Mouse (Mus musculus): ENCODE measurements around the gene Npl. TPM values are rescaled to one million over a fixed set of nuclear protein-coding genes. Genes with fewer than 3 reads are reported as not detected.

The Npl gene
- 6.7 and 7.8 TPM in 2 replicates for polyA plus RNA-seq (2016; fragmentation: Nextera tagmentation; extraction: Ambion mirVana)

DNA sequence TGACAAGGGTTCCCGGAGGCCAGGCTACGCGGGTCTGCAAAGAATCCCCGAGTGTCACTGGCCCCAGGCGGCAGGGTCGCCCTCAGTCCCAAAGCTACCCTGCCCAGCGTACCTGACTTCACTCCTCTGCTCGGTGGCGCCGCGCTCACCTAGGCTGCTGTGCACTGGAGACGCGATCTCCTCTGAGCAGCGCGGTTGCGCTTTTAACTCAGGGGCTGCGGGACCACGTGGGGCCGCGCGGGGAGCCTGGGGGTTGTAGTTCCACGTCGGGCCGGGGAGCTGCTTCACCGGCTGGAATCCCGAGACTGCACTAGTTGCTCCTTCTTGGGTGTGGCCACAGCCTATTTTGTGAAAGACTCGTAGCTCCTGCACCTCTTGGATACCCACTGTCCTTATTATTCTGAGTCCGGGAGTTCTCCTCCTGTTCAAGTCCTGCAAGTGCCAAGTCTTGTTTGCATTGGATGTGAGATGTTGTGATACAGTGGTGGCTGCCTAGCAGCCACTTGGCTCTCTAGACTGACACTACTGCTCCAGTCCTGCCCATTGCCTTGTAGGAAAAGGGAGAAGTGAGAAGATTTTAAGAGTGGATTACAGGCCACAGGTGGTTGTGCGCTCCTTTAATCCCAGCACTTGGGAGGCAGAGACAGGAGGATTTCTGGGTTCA is at the start of gene Npl:
Gene Npl, minus strand, starts transcription at position 510 of the 664 bp plus-strand sequence.
- Histone ChIP-seq H3K27me3 (replicated peaks; ENCODE audit: low read depth, poor library complexity, severe bottlenecking) (peaks cover 29% of the 10 kb centered on the region), H3K4me1 (peaks cover 7% of the 10 kb centered on the region; the same call in 1 of the 2 replicates), H3K36me3 (replicated peaks) (no peaks in the 10 kb centered on the region), H3K27ac (replicated peaks) (peak within 1 kb of the TSS; percentile 69), H3K4me3 (peak within 1 kb of the TSS; percentile 68), H3K9me3 (no peaks in the 10 kb centered on the region)
- WGBS: 6% methylated on average over 29 of the region's 29 CpGs
- DNase-seq (ENCODE audit: low spot score): peak; percentile 83

DNA sequence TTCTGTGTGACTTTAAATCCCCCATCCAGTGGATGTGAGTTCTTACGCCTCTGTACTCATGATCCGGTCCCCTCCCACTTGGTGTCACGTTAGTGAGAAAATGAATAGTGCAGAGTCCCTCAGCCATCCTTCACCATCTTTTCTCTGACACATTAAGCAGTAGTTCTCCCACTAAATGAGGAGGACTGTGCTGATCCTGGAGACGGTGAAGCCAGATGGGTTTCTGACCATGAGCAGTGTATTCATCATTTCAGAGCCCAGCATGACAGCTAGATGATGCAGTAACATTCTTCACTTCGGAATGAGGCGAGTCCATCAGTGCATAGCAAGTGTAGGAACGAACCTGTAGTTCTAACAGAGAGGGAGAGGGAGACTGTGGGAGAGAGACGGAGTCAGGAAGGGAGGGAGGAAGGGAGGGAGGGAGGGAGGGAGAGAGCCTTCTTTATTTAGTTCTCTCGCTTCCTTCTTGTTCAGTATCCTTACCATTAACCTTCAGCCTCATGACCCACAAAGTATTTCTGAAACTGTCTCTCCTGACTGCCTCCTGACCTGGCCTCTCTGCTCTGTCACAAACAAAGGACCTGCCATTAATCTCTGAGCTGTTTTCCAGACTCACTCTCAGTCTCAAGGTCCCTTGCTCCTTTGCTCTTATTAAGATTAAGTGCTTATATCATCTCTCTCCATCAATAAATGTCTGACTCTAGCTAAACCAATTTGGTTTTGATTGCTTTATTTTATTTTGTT is 49.6 kb upstream of the Npl start:
- 58% methylated on average over 9 of the region's 9 CpGs for WGBS
- Histone ChIP-seq H3K4me1 (peaks cover 16% of the 10 kb centered on the region), H3K36me3 (replicated peaks) (no peaks in the 10 kb centered on the region), H3K4me3 (no peak overlapping the region), H3K9me3 (no peaks in the 10 kb centered on the region), H3K27ac (replicated peaks) (0 out of 2 replicates have a peak overlapping the region, but pooled peaks have one; percentile 54), H3K27me3 (replicated peaks; ENCODE audit: low read depth, poor library complexity, severe bottlenecking) (no peaks in the 10 kb centered on the region)
- DNase-seq (ENCODE audit: low spot score): no peak

DNA sequence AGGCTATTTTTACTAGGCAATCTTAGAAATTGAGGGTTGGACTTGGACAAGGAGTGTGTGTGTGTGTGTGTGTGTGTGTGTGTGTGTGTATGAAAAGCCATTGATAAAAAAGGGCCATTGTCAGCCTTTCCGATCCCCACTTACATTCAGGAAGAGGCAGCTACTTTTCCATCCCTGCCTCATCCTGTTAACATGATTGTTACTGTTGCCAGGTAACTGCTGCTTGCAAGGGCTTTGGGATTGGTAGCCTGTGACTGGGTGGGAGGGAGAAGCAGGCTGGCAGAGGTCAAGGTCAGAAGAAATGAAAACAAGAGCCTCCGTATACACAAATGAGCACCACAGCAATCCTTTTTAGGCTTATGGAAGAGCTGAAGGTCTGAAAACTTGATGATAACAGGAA is 48.9 kb upstream of the Npl start:
- 12% methylated on average over 2 of the region's 2 CpGs for WGBS
- no peaks in the 10 kb centered on the region for H3K36me3 ChIP-seq (replicated peaks)

GRCm38 (mm10) chr1:153593678-153594077 is 43.8 kb upstream of the Npl start:
- no peak for DNase-seq (ENCODE audit: low spot score)
- WGBS: 69% methylated on average over 2 of the region's 2 CpGs

More for the DNA sequence above, 48.9 kb upstream of the Npl start:
- Histone ChIP-seq H3K27me3 (replicated peaks; ENCODE audit: low read depth, poor library complexity, severe bottlenecking) (no peaks in the 10 kb centered on the region), H3K9me3 (no peaks in the 10 kb centered on the region), H3K27ac (replicated peaks) (peak overlapping the region; percentile 57), H3K4me3 (no peak overlapping the region), H3K4me1 (peaks cover 16% of the 10 kb centered on the region)
- DNase-seq (ENCODE audit: low spot score): peak; percentile 70

GRCm38 (mm10) chr1:153590176-153590734 is 40.4 kb upstream of the Npl start:
- 0 out of 2 replicates have a peak, but pooled peaks cover 2% of the 10 kb centered on the region for H3K27me3 ChIP-seq (replicated peaks; ENCODE audit: low read depth, poor library complexity, severe bottlenecking)
- H3K4me1 ChIP-seq: 0 out of 2 replicates have a peak, but pooled peaks cover 2% of the 10 kb centered on the region
- no peak overlapping the region for H3K27ac ChIP-seq (replicated peaks)
- no peaks in the 10 kb centered on the region for H3K9me3 ChIP-seq
- no peak for DNase-seq (ENCODE audit: low spot score)
- no peaks in the 10 kb centered on the region for H3K36me3 ChIP-seq (replicated peaks)
- H3K4me3 ChIP-seq: no peak overlapping the region
- 65% methylated on average over 2 of the region's 2 CpGs for WGBS

More at GRCm38 (mm10) chr1:153593678-153594077, 43.8 kb upstream of the Npl start:
- Histone ChIP-seq H3K36me3 (replicated peaks) (no peaks in the 10 kb centered on the region), H3K27ac (replicated peaks) (no peak overlapping the region), H3K27me3 (replicated peaks; ENCODE audit: low read depth, poor library complexity, severe bottlenecking) (0 out of 2 replicates have a peak, but pooled peaks cover 2% of the 10 kb centered on the region), H3K4me1 (peaks cover 6% of the 10 kb centered on the region), H3K9me3 (no peaks in the 10 kb centered on the region), H3K4me3 (no peak overlapping the region)

DNA sequence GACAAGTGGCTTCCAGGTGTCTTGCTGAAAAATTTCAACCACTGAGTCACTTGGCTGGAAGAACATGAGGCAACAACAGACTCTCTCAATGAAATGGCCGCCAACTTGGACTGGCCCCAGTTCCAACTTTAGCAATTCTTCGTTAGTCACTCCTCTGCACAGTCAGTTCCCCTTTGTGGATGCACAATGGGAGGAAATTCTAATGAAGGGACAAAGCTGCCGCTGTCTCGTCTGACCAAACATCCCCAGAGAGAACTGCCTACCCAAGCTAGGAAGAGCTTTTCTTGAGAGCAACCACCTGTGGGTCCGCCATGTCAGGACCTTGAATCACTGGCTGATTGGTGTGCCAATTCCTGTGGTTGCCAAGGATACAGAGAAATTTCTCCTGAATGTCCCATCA is 38.1 kb upstream of the Npl start:
- H3K36me3 ChIP-seq (replicated peaks): no peaks in the 10 kb centered on the region
- H3K27ac ChIP-seq (replicated peaks): no peak overlapping the region
- WGBS: 78% methylated on average over 5 of the region's 5 CpGs
- H3K27me3 ChIP-seq (replicated peaks; ENCODE audit: low read depth, poor library complexity, severe bottlenecking): 0 out of 2 replicates have a peak, but pooled peaks cover 2% of the 10 kb centered on the region
- no peaks in the 10 kb centered on the region for H3K9me3 ChIP-seq
- no peak for DNase-seq (ENCODE audit: low spot score)
- no peak overlapping the region for H3K4me3 ChIP-seq
- no peaks in the 10 kb centered on the region for H3K4me1 ChIP-seq

GRCm38 (mm10) chr1:153586826-153587225 is 37.0 kb upstream of the Npl start:
- no peak overlapping the region for H3K4me3 ChIP-seq
- 0 out of 2 replicates have a peak, but pooled peaks cover 2% of the 10 kb centered on the region for H3K27me3 ChIP-seq (replicated peaks; ENCODE audit: low read depth, poor library complexity, severe bottlenecking)
- no peak for DNase-seq (ENCODE audit: low spot score)
- H3K36me3 ChIP-seq (replicated peaks): no peaks in the 10 kb centered on the region
- no peaks in the 10 kb centered on the region for H3K4me1 ChIP-seq
- WGBS: 87% methylated on average over 10 of the region's 10 CpGs
- H3K9me3 ChIP-seq: no peaks in the 10 kb centered on the region
- no peak overlapping the region for H3K27ac ChIP-seq (replicated peaks)

GRCm38 (mm10) chr1:153585752-153586151 is 35.9 kb upstream of the Npl start:
- no peak overlapping the region for H3K27ac ChIP-seq (replicated peaks)
- no peaks in the 10 kb centered on the region for H3K36me3 ChIP-seq (replicated peaks)
- no peak for DNase-seq (ENCODE audit: low spot score)
- WGBS: 51% methylated on average over 2 of the region's 2 CpGs
- H3K4me1 ChIP-seq: no peaks in the 10 kb centered on the region
- H3K27me3 ChIP-seq (replicated peaks; ENCODE audit: low read depth, poor library complexity, severe bottlenecking): 0 out of 2 replicates have a peak, but pooled peaks cover 2% of the 10 kb centered on the region
- no peaks in the 10 kb centered on the region for H3K9me3 ChIP-seq
- no peak overlapping the region for H3K4me3 ChIP-seq

DNA sequence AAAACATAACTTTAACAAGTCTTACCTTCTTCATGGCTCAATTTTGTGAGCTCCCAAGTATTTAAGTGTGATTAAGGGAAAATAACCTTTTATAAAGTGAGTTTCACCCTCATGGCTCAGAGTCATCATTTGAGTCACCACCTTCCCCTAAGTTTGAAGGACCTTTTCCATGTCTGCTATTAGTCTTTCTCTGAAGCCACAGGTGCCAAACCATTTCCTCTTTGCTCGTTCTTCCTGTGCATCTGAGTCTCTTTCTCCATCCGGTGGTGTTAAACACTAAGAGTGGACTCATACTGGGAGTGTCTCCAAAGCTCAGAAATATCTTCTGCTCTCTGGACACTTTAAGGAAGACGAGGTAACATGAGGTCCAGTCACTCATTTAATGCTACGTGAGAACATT is 33.3 kb upstream of the Npl start:
- H3K4me3 ChIP-seq: no peak overlapping the region
- no peaks in the 10 kb centered on the region for H3K9me3 ChIP-seq
- H3K27me3 ChIP-seq (replicated peaks; ENCODE audit: low read depth, poor library complexity, severe bottlenecking): no peaks in the 10 kb centered on the region
- H3K4me1 ChIP-seq: no peaks in the 10 kb centered on the region
- 88% methylated on average over 4 of the region's 4 CpGs for WGBS
- H3K27ac ChIP-seq (replicated peaks): no peak overlapping the region
- H3K36me3 ChIP-seq (replicated peaks): no peaks in the 10 kb centered on the region
- no peak for DNase-seq (ENCODE audit: low spot score)

DNA sequence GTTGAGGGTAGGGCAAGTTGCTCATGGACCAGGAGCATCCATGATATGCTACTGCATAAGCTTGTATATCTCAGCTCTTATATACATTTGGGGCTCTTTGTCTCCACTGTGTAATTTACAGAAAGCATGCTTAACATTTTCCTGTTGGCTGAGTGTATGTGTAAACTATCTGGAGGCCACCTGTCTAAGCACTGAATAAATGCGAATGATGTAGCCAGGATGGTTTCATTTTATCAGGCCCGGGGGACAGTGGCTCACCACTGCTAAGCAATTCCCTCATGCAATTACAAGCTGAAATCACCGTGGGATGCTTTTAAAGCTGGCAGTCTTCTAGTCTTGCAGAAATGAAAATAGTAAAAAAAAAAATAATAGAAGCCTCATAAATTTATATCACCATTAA is 24.9 kb upstream of the Npl start:
- Histone ChIP-seq H3K4me3 (no peak overlapping the region), H3K27me3 (replicated peaks; ENCODE audit: low read depth, poor library complexity, severe bottlenecking) (no peaks in the 10 kb centered on the region), H3K27ac (replicated peaks) (no peak overlapping the region), H3K9me3 (no peaks in the 10 kb centered on the region), H3K4me1 (no peaks in the 10 kb centered on the region), H3K36me3 (replicated peaks) (no peaks in the 10 kb centered on the region)
- WGBS: 76% methylated on average over 3 of the region's 3 CpGs
- no peak for DNase-seq (ENCODE audit: low spot score)

DNA sequence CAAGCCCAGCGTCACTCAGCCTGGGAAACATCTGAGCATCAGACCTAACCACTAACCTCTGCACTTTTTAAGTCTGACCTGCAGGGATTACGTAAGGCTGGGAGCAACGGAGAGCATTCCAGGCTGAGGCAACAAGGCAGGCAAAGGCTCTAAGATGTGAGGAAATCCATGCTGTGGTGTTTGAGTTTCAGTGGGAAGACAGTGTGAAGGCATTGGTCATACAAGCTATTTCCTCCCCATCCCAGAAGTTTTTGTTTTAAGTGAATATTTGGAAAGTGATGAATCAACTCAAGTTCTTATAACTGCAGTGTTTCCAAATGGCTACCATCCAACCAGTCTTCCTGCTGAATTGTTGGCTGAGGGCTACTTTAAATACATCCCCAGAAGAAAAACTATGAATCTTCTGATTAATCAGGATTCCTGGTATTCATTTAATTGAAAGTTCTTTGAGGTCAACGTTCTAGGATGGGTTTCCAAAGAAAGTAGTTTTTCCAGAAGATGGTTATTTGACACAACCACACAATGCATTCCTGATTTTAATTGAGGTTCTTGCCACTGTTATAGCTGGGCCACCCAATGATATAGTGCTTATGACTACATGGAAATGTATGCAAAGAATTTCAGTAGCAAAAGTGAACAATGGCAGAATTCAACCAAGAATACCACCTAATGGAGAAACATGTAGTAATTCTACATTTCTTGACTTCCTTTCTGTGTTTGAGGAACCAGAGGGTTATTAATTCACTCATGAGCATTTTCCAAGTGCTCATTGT is 22.6 kb upstream of the Npl start:
- 77% methylated on average over 4 of the region's 4 CpGs for WGBS
- Histone ChIP-seq H3K27ac (replicated peaks) (no peak overlapping the region), H3K4me3 (no peak overlapping the region), H3K9me3 (no peaks in the 10 kb centered on the region), H3K4me1 (no peaks in the 10 kb centered on the region), H3K27me3 (replicated peaks; ENCODE audit: low read depth, poor library complexity, severe bottlenecking) (no peaks in the 10 kb centered on the region), H3K36me3 (replicated peaks) (no peaks in the 10 kb centered on the region)
- no peak for DNase-seq (ENCODE audit: low spot score)

GRCm38 (mm10) chr1:153565701-153566100 is 15.9 kb upstream of the Npl start:
- WGBS: 79% methylated on average over 8 of the region's 8 CpGs
- no peaks in the 10 kb centered on the region for H3K4me1 ChIP-seq
- H3K27ac ChIP-seq (replicated peaks): no peak overlapping the region
- H3K27me3 ChIP-seq (replicated peaks; ENCODE audit: low read depth, poor library complexity, severe bottlenecking): 0 out of 2 replicates have a peak, but pooled peaks cover 1% of the 10 kb centered on the region
- no peak for DNase-seq (ENCODE audit: low spot score)
- no peaks in the 10 kb centered on the region for H3K36me3 ChIP-seq (replicated peaks)
- H3K4me3 ChIP-seq: no peak overlapping the region
- H3K9me3 ChIP-seq: no peaks in the 10 kb centered on the region

Measured in embryonic facial prominence, embryonic 10.5 days (tissue).